Mouse (Mus musculus): ENCODE measurements around the gene Olfr661.

The Olfr661 gene

DNA sequence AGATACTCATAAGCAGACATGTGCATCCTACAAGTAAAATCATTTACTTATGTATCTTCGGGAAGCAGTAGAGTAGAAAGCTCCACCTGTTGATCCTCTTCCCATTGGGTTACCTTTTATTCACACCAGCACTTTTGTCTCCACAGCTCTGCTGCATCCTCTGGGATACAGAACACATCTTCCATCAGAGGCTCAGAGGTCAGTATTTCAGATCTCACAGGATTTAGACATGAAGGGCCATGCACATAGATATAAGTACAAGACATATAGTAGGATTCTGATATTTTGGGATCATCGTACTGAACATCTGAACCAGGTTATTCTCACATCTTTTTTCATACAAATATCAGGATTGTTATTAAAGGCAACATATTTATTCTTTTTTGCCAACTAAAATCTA is at the start of gene Olfr661:
TSS of gene Olfr661 (plus strand) at position 301 of the 400 bp plus-strand sequence.
- DNase-seq (ENCODE audit: low spot score in 2 of 2) = no peak

DNA sequence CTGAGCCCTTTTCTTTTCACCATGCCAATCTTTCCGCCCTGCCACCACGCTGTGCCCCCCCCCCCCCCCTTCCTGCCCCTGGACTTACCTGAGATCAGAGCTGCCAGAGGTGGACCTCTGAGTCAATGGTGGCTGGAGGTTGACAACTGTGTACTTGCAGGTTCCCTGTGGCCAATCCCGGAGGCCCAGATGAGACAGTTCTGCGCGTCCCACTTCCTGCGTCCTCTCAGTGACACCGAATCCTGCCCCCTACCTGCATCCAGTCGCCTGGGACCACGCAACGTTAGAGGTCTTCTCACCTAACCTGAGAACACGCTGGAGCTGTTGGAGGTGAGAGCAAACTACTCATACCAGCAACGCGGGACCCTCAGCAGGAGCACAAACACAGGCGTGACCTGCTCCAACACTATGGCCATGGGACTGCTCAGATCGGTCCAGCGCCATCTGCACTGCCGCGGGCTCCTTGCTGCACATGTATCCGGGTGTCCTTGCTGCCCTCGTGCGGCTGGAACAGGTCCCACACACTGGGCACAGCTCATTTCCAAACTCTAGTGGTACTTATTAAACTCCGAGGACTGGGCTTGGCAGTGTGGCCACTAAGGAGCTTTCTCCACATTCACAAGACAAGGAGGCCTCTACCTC is 39.3 kb upstream of the Olfr661 start, which contains the start of gene Olfr658:
TSS of gene Olfr658 (minus strand) at position 465 of the 642 bp plus-strand sequence.
- peak in 1 of 2 experiments; percentile 5 for DNase-seq (ENCODE audit: low spot score in 2 of 2)

DNA sequence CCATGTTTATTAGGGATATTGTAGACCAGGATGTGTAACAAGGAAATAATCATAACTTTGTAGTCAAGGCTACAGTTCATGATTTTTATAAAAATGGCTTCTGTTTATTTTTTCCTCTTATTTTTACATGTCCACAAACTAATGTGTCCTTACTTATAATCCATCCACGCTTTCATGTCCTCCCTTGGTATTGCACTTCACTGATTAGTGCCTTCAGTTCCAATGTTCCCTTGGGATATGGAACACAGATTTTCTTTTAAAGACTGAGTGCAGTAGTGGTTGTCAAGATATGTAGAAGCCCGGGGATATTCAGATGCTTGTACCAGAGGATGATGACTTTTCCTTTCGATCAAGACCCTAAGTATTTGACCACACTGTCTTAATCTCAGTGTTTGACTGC is 19.8 kb upstream of the Olfr661 start, which contains the start of gene Olfr659:
TSS of gene Olfr659 (plus strand) at position 301 of the 400 bp plus-strand sequence.
- DNase-seq (ENCODE audit: low spot score in 2 of 2) = no peak
